Mouse (Mus musculus): Measurements from ENCODE around the gene Tmod3. TPM values are rescaled to one million over a fixed set of nuclear protein-coding genes. Genes with fewer than 3 reads are reported as not detected.

Gene Tmod3
- polyA plus RNA-seq, 2 experiments = 48.8 to 120 TPM

DNA sequence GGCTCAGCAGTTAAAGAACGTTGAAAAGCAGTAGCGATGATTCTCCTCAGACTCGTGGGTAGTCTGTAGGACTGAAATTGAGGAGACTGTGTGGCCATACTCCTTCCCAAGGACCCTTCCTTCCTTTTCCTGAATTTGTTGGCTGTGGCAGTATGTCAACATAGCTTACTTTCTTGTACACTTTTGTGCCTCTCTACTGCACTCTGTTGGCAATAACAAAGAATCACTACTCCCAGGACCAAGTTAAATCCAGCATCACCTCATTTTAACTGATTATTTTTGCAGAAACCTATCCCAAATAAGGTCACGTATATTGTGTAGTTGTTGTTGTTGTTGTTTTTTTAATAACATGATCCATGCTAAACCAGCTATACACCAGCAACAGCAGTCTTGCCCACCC is 92.8 kb downstream of the Tmod3 start:
- H3K4me1 ChIP-seq (ENCODE audit: control insufficient read depth, insufficient read depth, low read length) = no peaks in the 10 kb centered on the region
- peaks cover 69% of the 10 kb centered on the region for H3K36me3 ChIP-seq (ENCODE audit: control insufficient read depth, insufficient read depth, low read length)
- ATAC-seq (ENCODE audit: low FRiP score, low read depth) (no peak), DNase-seq (ENCODE audit: low spot score) (no peak)
- no peaks in the 10 kb centered on the region for H3K27me3 ChIP-seq (ENCODE audit: control insufficient read depth, insufficient read depth, low read length)
- WGBS = 89% methylated on average over 4 of the region's 4 CpGs
- H3K27ac ChIP-seq (replicated peaks; ENCODE audit: low read depth, low read length) = no peak overlapping the region
- H3K4me2 ChIP-seq (replicated peaks; ENCODE audit: low read depth, low read length, severe bottlenecking) = no peak overlapping the region
- H3K9me3 ChIP-seq (ENCODE audit: control insufficient read depth, low read length) = no peaks in the 10 kb centered on the region
- no peak overlapping the region for H3K4me3 ChIP-seq (replicated peaks; ENCODE audit: low read length)
- TF ChIP-seq POLR2A (IDR thresholded peaks at IDR 0.05; ENCODE audit: borderline replicate concordance, extremely low read depth, insufficient read depth, insufficient read length) = no peak
- H3K9ac ChIP-seq (ENCODE audit: low read depth, low read length, severe bottlenecking) = no peak overlapping the region

DNA sequence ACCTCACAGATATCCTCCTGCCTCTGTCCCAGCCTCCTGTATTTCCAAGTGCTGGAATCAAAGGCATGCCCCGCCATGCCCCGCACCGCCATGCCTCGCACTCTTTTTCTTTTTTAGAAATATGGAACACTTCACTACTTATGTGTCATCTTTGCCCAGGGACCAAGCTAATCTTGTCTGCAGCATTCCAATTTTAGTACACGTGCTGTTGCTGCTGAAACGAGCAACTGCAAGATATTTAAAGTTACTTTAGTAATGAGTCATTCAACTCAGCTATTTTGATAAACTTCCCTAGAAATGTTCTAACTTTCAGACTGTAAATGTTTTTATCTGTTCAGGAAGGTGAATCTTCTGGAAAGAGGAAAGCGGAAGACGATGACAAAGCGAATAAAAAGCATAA is 93.6 kb downstream of the Tmod3 start:
- TF ChIP-seq POLR2A (IDR thresholded peaks at IDR 0.05; ENCODE audit: borderline replicate concordance, extremely low read depth, insufficient read depth, insufficient read length) = no peak
- DNase-seq (ENCODE audit: low spot score) (no peak), ATAC-seq (ENCODE audit: low FRiP score, low read depth) (no peak)
- 90% methylated on average over 9 of the region's 9 CpGs for WGBS
- Histone ChIP-seq H3K4me3 (replicated peaks; ENCODE audit: low read length) (no peak overlapping the region), H3K27me3 (ENCODE audit: control insufficient read depth, insufficient read depth, low read length) (no peaks in the 10 kb centered on the region), H3K9ac (ENCODE audit: low read depth, low read length, severe bottlenecking) (no peak overlapping the region), H3K9me3 (ENCODE audit: control insufficient read depth, low read length) (no peaks in the 10 kb centered on the region), H3K4me2 (replicated peaks; ENCODE audit: low read depth, low read length, severe bottlenecking) (no peak overlapping the region), H3K27ac (replicated peaks; ENCODE audit: low read depth, low read length) (no peak overlapping the region), H3K4me1 (ENCODE audit: control insufficient read depth, insufficient read depth, low read length) (no peaks in the 10 kb centered on the region), H3K36me3 (ENCODE audit: control insufficient read depth, insufficient read depth, low read length) (peaks cover 74% of the 10 kb centered on the region)

DNA sequence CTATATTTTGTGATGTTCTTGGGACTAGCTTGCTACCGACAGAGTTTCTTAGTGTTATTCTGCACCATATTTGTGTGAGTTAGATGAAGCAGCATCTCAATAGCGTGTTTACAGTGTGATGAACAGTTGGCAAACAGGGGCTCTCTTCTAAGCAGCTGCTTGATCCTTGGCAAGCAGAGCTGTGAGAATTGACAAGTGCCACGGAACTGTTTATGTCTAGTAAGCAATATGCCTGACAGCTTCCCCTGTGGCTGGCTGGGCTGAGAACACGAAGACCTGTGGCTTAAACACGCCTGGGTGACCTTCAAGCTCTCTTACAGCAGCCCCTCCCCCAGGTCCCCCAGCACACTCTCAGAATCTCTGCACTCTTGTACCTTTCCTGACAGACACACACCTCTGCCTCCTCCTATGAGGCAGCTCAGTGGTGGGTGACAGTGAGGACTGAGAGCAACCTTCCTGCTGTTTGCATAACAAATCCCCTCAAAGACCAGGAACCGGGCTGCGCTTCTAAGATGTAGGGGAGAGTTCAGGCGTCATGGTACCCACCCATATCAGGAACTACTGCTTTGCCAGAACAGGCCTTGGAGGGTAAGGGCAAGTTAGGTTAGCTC is 96.3 kb downstream of the Tmod3 start:
- WGBS = 84% methylated on average over 8 of the region's 8 CpGs
- Histone ChIP-seq H3K4me2 (replicated peaks; ENCODE audit: low read depth, low read length, severe bottlenecking) (no peak overlapping the region), H3K4me1 (ENCODE audit: control insufficient read depth, insufficient read depth, low read length) (no peaks in the 10 kb centered on the region), H3K4me3 (replicated peaks; ENCODE audit: low read length) (no peak overlapping the region), H3K36me3 (ENCODE audit: control insufficient read depth, insufficient read depth, low read length) (peaks cover 92% of the 10 kb centered on the region), H3K9me3 (ENCODE audit: control insufficient read depth, low read length) (no peaks in the 10 kb centered on the region), H3K27me3 (ENCODE audit: control insufficient read depth, insufficient read depth, low read length) (no peaks in the 10 kb centered on the region), H3K9ac (ENCODE audit: low read depth, low read length, severe bottlenecking) (no peak overlapping the region), H3K27ac (replicated peaks; ENCODE audit: low read depth, low read length) (no peak overlapping the region)
- ATAC-seq (ENCODE audit: low FRiP score, low read depth) (no peak), DNase-seq (ENCODE audit: low spot score) (no peak)
- TF ChIP-seq POLR2A (IDR thresholded peaks at IDR 0.05; ENCODE audit: borderline replicate concordance, extremely low read depth, insufficient read depth, insufficient read length) = no peak

DNA sequence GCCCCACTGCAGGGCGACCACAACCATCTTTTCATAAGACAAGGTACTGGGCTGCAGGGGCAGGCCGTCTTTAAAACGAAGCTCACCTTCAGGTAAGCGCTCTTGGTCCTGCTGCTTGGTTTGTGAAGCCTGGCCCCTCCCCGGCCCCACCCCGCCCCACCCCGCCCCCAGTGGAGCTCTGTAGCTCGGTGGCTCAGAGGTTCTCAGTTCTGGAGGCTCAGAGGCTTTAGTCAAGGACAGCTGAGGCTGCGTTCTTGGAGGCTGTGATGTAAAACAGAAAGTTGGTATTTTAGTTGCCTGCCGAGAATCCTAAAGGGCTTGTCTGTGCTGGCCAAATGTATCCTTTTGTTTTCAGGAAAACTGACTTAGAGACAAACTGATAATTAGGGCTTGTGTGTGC is 103.8 kb downstream of the Tmod3 start:
- H3K36me3 ChIP-seq (ENCODE audit: control insufficient read depth, insufficient read depth, low read length) = peaks cover 96% of the 10 kb centered on the region
- no peak overlapping the region for H3K9ac ChIP-seq (ENCODE audit: low read depth, low read length, severe bottlenecking)
- TF ChIP-seq POLR2A (IDR thresholded peaks at IDR 0.05; ENCODE audit: borderline replicate concordance, extremely low read depth, insufficient read depth, insufficient read length) = no peak
- H3K9me3 ChIP-seq (ENCODE audit: control insufficient read depth, low read length) = no peaks in the 10 kb centered on the region
- H3K4me3 ChIP-seq (replicated peaks; ENCODE audit: low read length) = no peak overlapping the region
- no peak overlapping the region for H3K27ac ChIP-seq (replicated peaks; ENCODE audit: low read depth, low read length)
- H3K4me1 ChIP-seq (ENCODE audit: control insufficient read depth, insufficient read depth, low read length) = no peaks in the 10 kb centered on the region
- H3K4me2 ChIP-seq (replicated peaks; ENCODE audit: low read depth, low read length, severe bottlenecking) = no peak overlapping the region
- no peaks in the 10 kb centered on the region for H3K27me3 ChIP-seq (ENCODE audit: control insufficient read depth, insufficient read depth, low read length)
- 71% methylated on average over 10 of the region's 10 CpGs for WGBS
- ATAC-seq (ENCODE audit: low FRiP score, low read depth) (no peak), DNase-seq (ENCODE audit: low spot score) (no peak)

DNA sequence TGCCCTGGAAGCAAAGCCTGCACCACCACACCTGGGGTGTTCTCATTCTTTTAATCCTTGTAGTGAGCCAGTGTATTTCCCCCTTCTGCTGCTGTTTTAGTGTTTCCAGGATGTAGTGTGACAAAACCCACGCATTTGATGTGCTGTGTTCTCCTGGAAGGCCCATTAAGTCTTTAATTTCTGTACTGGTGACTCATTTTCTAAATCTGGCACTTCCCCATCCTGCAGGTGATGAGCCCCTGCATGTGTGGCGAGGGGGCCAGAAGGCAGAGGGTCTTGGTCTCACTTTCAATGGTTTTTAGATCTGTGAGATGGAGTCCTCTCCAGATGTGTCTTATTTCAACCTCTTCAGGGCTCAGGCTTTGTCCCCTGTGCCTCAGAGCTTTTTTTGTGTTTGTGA is 105.5 kb downstream of the Tmod3 start:
- Histone ChIP-seq H3K9me3 (ENCODE audit: control insufficient read depth, low read length) (no peaks in the 10 kb centered on the region), H3K4me3 (replicated peaks; ENCODE audit: low read length) (no peak overlapping the region), H3K9ac (ENCODE audit: low read depth, low read length, severe bottlenecking) (no peak overlapping the region), H3K27ac (replicated peaks; ENCODE audit: low read depth, low read length) (no peak overlapping the region), H3K4me2 (replicated peaks; ENCODE audit: low read depth, low read length, severe bottlenecking) (no peak overlapping the region), H3K27me3 (ENCODE audit: control insufficient read depth, insufficient read depth, low read length) (no peaks in the 10 kb centered on the region), H3K4me1 (ENCODE audit: control insufficient read depth, insufficient read depth, low read length) (no peaks in the 10 kb centered on the region), H3K36me3 (ENCODE audit: control insufficient read depth, insufficient read depth, low read length) (peaks cover 91% of the 10 kb centered on the region)
- WGBS = 88% methylated on average over 2 of the region's 2 CpGs
- no peak for TF ChIP-seq POLR2A (IDR thresholded peaks at IDR 0.05; ENCODE audit: borderline replicate concordance, extremely low read depth, insufficient read depth, insufficient read length)
- ATAC-seq (ENCODE audit: low FRiP score, low read depth) (no peak), DNase-seq (ENCODE audit: low spot score) (no peak)

DNA sequence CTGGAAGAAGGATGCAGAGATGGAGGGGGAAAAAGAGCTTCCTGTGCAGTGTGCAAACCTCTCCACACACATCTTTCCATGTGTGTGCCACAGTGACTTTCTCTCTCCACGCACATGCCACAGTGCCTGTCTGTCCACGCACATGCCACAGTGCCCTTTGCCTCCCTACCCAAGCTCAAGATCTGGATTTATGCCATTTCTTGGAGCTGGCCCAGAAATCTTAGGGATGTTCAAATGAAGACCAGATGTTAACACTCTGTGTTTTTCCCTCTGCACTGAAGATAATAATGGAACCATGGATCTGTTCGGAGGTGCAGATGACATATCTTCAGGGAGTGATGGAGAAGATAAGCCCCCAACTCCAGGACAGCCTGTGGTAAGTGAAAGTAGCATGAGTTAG is 111.4 kb downstream of the Tmod3 start:
- no peaks in the 10 kb centered on the region for H3K27me3 ChIP-seq (ENCODE audit: control insufficient read depth, insufficient read depth, low read length)
- no peak for TF ChIP-seq POLR2A (IDR thresholded peaks at IDR 0.05; ENCODE audit: borderline replicate concordance, extremely low read depth, insufficient read depth, insufficient read length)
- ATAC-seq (ENCODE audit: low FRiP score, low read depth) (no peak), DNase-seq (ENCODE audit: low spot score) (no peak)
- WGBS = 80% methylated on average over 3 of the region's 3 CpGs
- H3K9ac ChIP-seq (ENCODE audit: low read depth, low read length, severe bottlenecking) = no peak overlapping the region
- H3K4me2 ChIP-seq (replicated peaks; ENCODE audit: low read depth, low read length, severe bottlenecking) = no peak overlapping the region
- no peaks in the 10 kb centered on the region for H3K9me3 ChIP-seq (ENCODE audit: control insufficient read depth, low read length)
- peaks cover 68% of the 10 kb centered on the region for H3K36me3 ChIP-seq (ENCODE audit: control insufficient read depth, insufficient read depth, low read length)
- no peak overlapping the region for H3K4me3 ChIP-seq (replicated peaks; ENCODE audit: low read length)
- peaks cover under 1% of the 10 kb centered on the region; the same call in 1 of the 2 replicates for H3K4me1 ChIP-seq (ENCODE audit: control insufficient read depth, insufficient read depth, low read length)
- no peak overlapping the region for H3K27ac ChIP-seq (replicated peaks; ENCODE audit: low read depth, low read length)

Other genes with a start within 250 kb of the Tmod3 start
- not detected in 2 replicates for gene Bcl2l10, start 211.9 kb downstream of the Tmod3 start, polyA plus RNA-seq (2012; rRNA removed)
- gene Bcl2l10, start 211.9 kb downstream of the Tmod3 start, polyA plus RNA-seq (2014; fragmentation: Nextera tagmentation; extraction: Ambion mirVana) = not detected in 2 replicates
- 37.5 and 38.8 TPM in 2 replicates for gene Mapk6, start 149.7 kb downstream of the Tmod3 start, polyA plus RNA-seq (2012; rRNA removed)
- 57.0 and 71.3 TPM in 2 replicates for gene Mapk6, start 149.7 kb downstream of the Tmod3 start, polyA plus RNA-seq (2014; fragmentation: Nextera tagmentation; extraction: Ambion mirVana)
- gene Leo1, start 118.1 kb downstream of the Tmod3 start, polyA plus RNA-seq (2012; rRNA removed) = 11.9 and 21.9 TPM in 2 replicates
- 33.5 and 34.8 TPM in 2 replicates for gene Leo1, start 118.1 kb downstream of the Tmod3 start, polyA plus RNA-seq (2014; fragmentation: Nextera tagmentation; extraction: Ambion mirVana)
- gene Tmod2, start 51.7 kb upstream of the Tmod3 start, polyA plus RNA-seq (2012; rRNA removed) = 5.7 and 5.9 TPM in 2 replicates
- 18.8 and 21.1 TPM in 2 replicates for gene Tmod2, start 51.7 kb upstream of the Tmod3 start, polyA plus RNA-seq (2014; fragmentation: Nextera tagmentation; extraction: Ambion mirVana)
- gene Lysmd2, start 66.1 kb upstream of the Tmod3 start, polyA plus RNA-seq (2012; rRNA removed) = 32.8 and 38.3 TPM in 2 replicates
- gene Lysmd2, start 66.1 kb upstream of the Tmod3 start, polyA plus RNA-seq (2014; fragmentation: Nextera tagmentation; extraction: Ambion mirVana) = 49.0 and 54.3 TPM in 2 replicates
- 0.26 and 0.50 TPM in 2 replicates for gene Scg3, start 124.4 kb upstream of the Tmod3 start, polyA plus RNA-seq (2012; rRNA removed)
- gene Scg3, start 124.4 kb upstream of the Tmod3 start, polyA plus RNA-seq (2014; fragmentation: Nextera tagmentation; extraction: Ambion mirVana) = 0.30 and 0.35 TPM in 2 replicates
- gene Bmp5, start 215.7 kb upstream of the Tmod3 start, polyA plus RNA-seq (2012; rRNA removed) = 12.3 and 12.8 TPM in 2 replicates
- 11.2 and 11.5 TPM in 2 replicates for gene Bmp5, start 215.7 kb upstream of the Tmod3 start, polyA plus RNA-seq (2014; fragmentation: Nextera tagmentation; extraction: Ambion mirVana)

All from limb, embryonic 14.5 days (tissue).